In genomic region chr1:135524518-135524860, GRCm38 (mm10) we compare ENCODE assay signal across 15 mouse cellular contexts.
A peak's percentile ranks its signal among the peaks of the same experiment; 100 is the strongest.
DNase-seq lines count a peak whose midpoint lies in the region; ATAC-seq lines count a peak whose summit lies in the region.
"Had no signal": no experiment of that assay in that cellular context is flagged by ENCODE, and none has a peak within 500 bp of the region (broad histone marks: within the 10 kb centered on the region; RNA-seq: fewer than 3 reads in every experiment).

No protein-coding gene starts in this region.

- no peaks in the 10 kb centered on the region for H3K27me3 ChIP-seq in embryonic facial prominence, embryonic 12.5 days
- no peaks in the 10 kb centered on the region for H3K27me3 ChIP-seq in embryonic facial prominence, embryonic 10.5 days (replicated peaks; ENCODE audit: low read depth, poor library complexity, severe bottlenecking)
- no peaks in the 10 kb centered on the region for H3K27me3 ChIP-seq in heart, embryonic 11.5 days (ENCODE audit: control insufficient read depth, insufficient read depth, low read length)
- H3K27me3 ChIP-seq in neural tube, embryonic 15.5 days (replicated peaks): no peaks in the 10 kb centered on the region
- H3K27me3 ChIP-seq in stomach, embryonic 15.5 days (replicated peaks): no peaks in the 10 kb centered on the region
- H3K27me3 ChIP-seq: hindbrain, embryonic 13.5 days; midbrain, embryonic 15.5 days had no signal

- H3K4me3 ChIP-seq in embryonic facial prominence, embryonic 12.5 days: no peak overlapping the region
- H3K4me3 ChIP-seq in embryonic facial prominence, embryonic 10.5 days: no peak overlapping the region
- H3K4me3 ChIP-seq in heart, embryonic 11.5 days (ENCODE audit: low read depth, low read length): no peak overlapping the region
- H3K4me3 ChIP-seq in neural tube, embryonic 15.5 days (replicated peaks): no peak overlapping the region
- no peak overlapping the region for H3K4me3 ChIP-seq in stomach, embryonic 15.5 days (replicated peaks)
- H3K4me3 ChIP-seq: hindbrain, embryonic 13.5 days; midbrain, embryonic 15.5 days had no signal

- H3K4me1 ChIP-seq in embryonic facial prominence, embryonic 12.5 days: peaks cover 13% of the 10 kb centered on the region
- H3K4me1 ChIP-seq in embryonic facial prominence, embryonic 10.5 days: peaks cover 19% of the 10 kb centered on the region
- peaks cover 21% of the 10 kb centered on the region for H3K4me1 ChIP-seq in heart, embryonic 11.5 days (ENCODE audit: control insufficient read depth, insufficient read depth, low read length)
- H3K4me1 ChIP-seq in neural tube, embryonic 15.5 days: peaks cover 10% of the 10 kb centered on the region
- H3K4me1 ChIP-seq in stomach, embryonic 15.5 days: peaks cover 14% of the 10 kb centered on the region

- H3K9ac ChIP-seq in embryonic facial prominence, embryonic 12.5 days: no peak overlapping the region
- no peak overlapping the region for H3K9ac ChIP-seq in heart, embryonic 11.5 days (ENCODE audit: low read depth, low read length)
- H3K9ac ChIP-seq in neural tube, embryonic 15.5 days (replicated peaks): no peak overlapping the region
- H3K9ac ChIP-seq in stomach, embryonic 15.5 days: no peak overlapping the region
- H3K9ac ChIP-seq: hindbrain, embryonic 13.5 days; midbrain, embryonic 15.5 days had no signal

- WGBS in embryonic facial prominence, embryonic 12.5 days: 46% methylated on average over 4 of the region's 4 CpGs
- WGBS in embryonic facial prominence, embryonic 10.5 days: 63% methylated on average over 4 of the region's 4 CpGs
- WGBS in heart, embryonic 11.5 days (ENCODE audit: insufficient replicate concordance): 13% methylated on average over 4 of the region's 4 CpGs
- 82% methylated on average over 4 of the region's 4 CpGs for WGBS in neural tube, embryonic 15.5 days
- 22% methylated on average over 4 of the region's 4 CpGs for WGBS in stomach, embryonic 15.5 days

- peaks cover 3% of the 10 kb centered on the region for H3K36me3 ChIP-seq in embryonic facial prominence, embryonic 12.5 days
- peaks cover 30% of the 10 kb centered on the region for H3K36me3 ChIP-seq in embryonic facial prominence, embryonic 10.5 days (replicated peaks)
- peaks cover 8% of the 10 kb centered on the region; the same call in 1 of the 2 replicates for H3K36me3 ChIP-seq in heart, embryonic 11.5 days (ENCODE audit: control insufficient read depth, insufficient read depth, low read length)
- peaks cover 9% of the 10 kb centered on the region; the same call in 1 of the 2 replicates for H3K36me3 ChIP-seq in neural tube, embryonic 15.5 days
- H3K36me3 ChIP-seq in stomach, embryonic 15.5 days: peaks cover 3% of the 10 kb centered on the region; the same call in 1 of the 2 replicates

- H3K27ac ChIP-seq in embryonic facial prominence, embryonic 12.5 days: 0 out of 2 replicates have a peak overlapping the region, but pooled peaks have one; percentile 6
- H3K27ac ChIP-seq in embryonic facial prominence, embryonic 10.5 days (replicated peaks): no peak overlapping the region
- peak overlapping the region; percentile 89 for H3K27ac ChIP-seq in heart, embryonic 11.5 days (ENCODE audit: low read depth, low read length)
- 0 out of 2 replicates have a peak overlapping the region, but pooled peaks have one; percentile 23 for H3K27ac ChIP-seq in neural tube, embryonic 15.5 days (replicated peaks)
- peak overlapping the region; percentile 67 for H3K27ac ChIP-seq in stomach, embryonic 15.5 days
- H3K27ac ChIP-seq: hindbrain, embryonic 13.5 days; midbrain, embryonic 15.5 days had no signal

- H3K4me2 ChIP-seq in embryonic facial prominence, embryonic 12.5 days (replicated peaks): no peak overlapping the region
- H3K4me2 ChIP-seq in heart, embryonic 11.5 days: no peak overlapping the region
- no peak overlapping the region for H3K4me2 ChIP-seq in neural tube, embryonic 15.5 days
- H3K4me2 ChIP-seq in stomach, embryonic 15.5 days: peak overlapping the region; percentile 33; the same call in 1 of the 2 replicates
- H3K4me2 ChIP-seq: hindbrain, embryonic 13.5 days; midbrain, embryonic 15.5 days had no signal

- DNase-seq in embryonic facial prominence, embryonic 10.5 days (ENCODE audit: low spot score): no peak
- no peak for DNase-seq in heart, postnatal 36 days
- no peak for DNase-seq in neural tube, embryonic 10.5 days (ENCODE audit: extremely low spot score, low spot score)
- DNase-seq in layer of hippocampus, postnatal 14 days (ENCODE audit: low spot score in 2 of 2): no peak
- DNase-seq: adrenal gland, adult 8-10 months; cerebellum, adult 2 months; kidney, adult 18-20 months; right cerebral cortex, postnatal 25 days; thymus, postnatal 25 days had no signal

- intact Hi-C loops in heart, postnatal 36 days (cut with DNase I): no loop called here

- H3K9me3 ChIP-seq in embryonic facial prominence, embryonic 12.5 days: no peaks in the 10 kb centered on the region
- H3K9me3 ChIP-seq in embryonic facial prominence, embryonic 10.5 days: 0 out of 2 replicates have a peak, but pooled peaks cover 4% of the 10 kb centered on the region
- H3K9me3 ChIP-seq in heart, embryonic 11.5 days (replicated peaks; ENCODE audit: control insufficient read depth, low read length): no peaks in the 10 kb centered on the region
- H3K9me3 ChIP-seq in neural tube, embryonic 15.5 days (replicated peaks): no peaks in the 10 kb centered on the region
- no peaks in the 10 kb centered on the region for H3K9me3 ChIP-seq in stomach, embryonic 15.5 days
- H3K9me3 ChIP-seq: hindbrain, embryonic 13.5 days; midbrain, embryonic 15.5 days had no signal

- ATAC-seq in embryonic facial prominence, embryonic 12.5 days (ENCODE audit: insufficient number of reproducible peaks, insufficient read depth, low FRiP score, low TSS enrichment): no peak
- peak; percentile 83 for ATAC-seq in heart, embryonic 11.5 days (replicated peaks; ENCODE audit: insufficient number of reproducible peaks, low FRiP score, low TSS enrichment)
- ATAC-seq in neural tube, embryonic 15.5 days (ENCODE audit: low FRiP score): no peak
- no peak for ATAC-seq in stomach, embryonic 15.5 days (ENCODE audit: insufficient read depth, low FRiP score, low read depth)
- ATAC-seq: midbrain, embryonic 15.5 days had no signal
